Mouse (Mus musculus) lung, postnatal 14 days (tissue): ENCODE data around the gene Ccdc137.

ENCODE experiments used
- DNase-seq: peaks from one replicate; pipeline ENCODE4 v3.0.0; 2021

Ccdc137 gene

GRCm38 (mm10) chr11:120463536-120463935 is 5.6 kb downstream of the Ccdc137 start:
- no peak for DNase-seq

- DNase-seq = no peak
Observed at GRCm38 (mm10) chr11:120464365-120464764, 6.5 kb downstream of the Ccdc137 start.

- no peak for DNase-seq
Observed at GRCm38 (mm10) chr11:120465521-120465920, 7.6 kb downstream of the Ccdc137 start.

GRCm38 (mm10) chr11:120467051-120467735 is 9.3 kb downstream of the Ccdc137 start, which contains the start of gene Arl16:
Gene Arl16, minus strand, starts transcription at chr11:120467607.
- DNase-seq = peak; percentile 94

- no peak for DNase-seq
Observed at GRCm38 (mm10) chr11:120467736-120468092, 9.8 kb downstream of the Ccdc137 start.

GRCm38 (mm10) chr11:120472052-120472451 is 14.1 kb downstream of the Ccdc137 start:
- no peak for DNase-seq

GRCm38 (mm10) chr11:120483448-120483934 is 25.6 kb downstream of the Ccdc137 start:
- no peak for DNase-seq

- peak; percentile 87 for DNase-seq
Observed at GRCm38 (mm10) chr11:120484265-120484981, 26.5 kb downstream of the Ccdc137 start, which contains the start of gene Mrpl12. Gene Mrpl12, plus strand, starts transcription at chr11:120484613.

GRCm38 (mm10) chr11:120485251-120485650 is 27.3 kb downstream of the Ccdc137 start:
- DNase-seq = no peak

- DNase-seq = no peak
Observed at GRCm38 (mm10) chr11:120488516-120488915, 30.6 kb downstream of the Ccdc137 start.

GRCm38 (mm10) chr11:120489054-120489761 is 31.3 kb downstream of the Ccdc137 start:
- peak; percentile 71 for DNase-seq

- no peak for DNase-seq
Observed at GRCm38 (mm10) chr11:120490291-120491046, 32.6 kb downstream of the Ccdc137 start.

GRCm38 (mm10) chr11:120491317-120492023 is 33.6 kb downstream of the Ccdc137 start, which contains the start of gene Slc25a10:
Gene Slc25a10, plus strand, starts transcription at chr11:120491840.
- peak; percentile 89 for DNase-seq

GRCm38 (mm10) chr11:120492024-120492877 is 34.3 kb downstream of the Ccdc137 start:
- peak; percentile 35 for DNase-seq

- DNase-seq = no peak
Observed at GRCm38 (mm10) chr11:120492878-120493203, 34.9 kb downstream of the Ccdc137 start.

GRCm38 (mm10) chr11:120493351-120493750 is 35.4 kb downstream of the Ccdc137 start:
- DNase-seq = no peak

- DNase-seq = no peak
Observed at GRCm38 (mm10) chr11:120493911-120494310, 36.0 kb downstream of the Ccdc137 start.

- DNase-seq = no peak
Observed at GRCm38 (mm10) chr11:120497436-120497835, 39.5 kb downstream of the Ccdc137 start.

- DNase-seq = no peak
Observed at GRCm38 (mm10) chr11:120498226-120498625, 40.3 kb downstream of the Ccdc137 start.

- no peak for DNase-seq
Observed at GRCm38 (mm10) chr11:120498891-120499290, 41.0 kb downstream of the Ccdc137 start.

- no peak for DNase-seq
Observed at GRCm38 (mm10) chr11:120499894-120500293, 42.0 kb downstream of the Ccdc137 start.
